Mouse (Mus musculus): Measurements from ENCODE around the gene Arhgap44. TPM values are rescaled to one million over a fixed set of nuclear protein-coding genes. Genes with fewer than 3 reads are reported as not detected.

Gene Arhgap44
- polyA plus RNA-seq, 1 experiment from 2014 or later, result 5.3 TPM

DNA sequence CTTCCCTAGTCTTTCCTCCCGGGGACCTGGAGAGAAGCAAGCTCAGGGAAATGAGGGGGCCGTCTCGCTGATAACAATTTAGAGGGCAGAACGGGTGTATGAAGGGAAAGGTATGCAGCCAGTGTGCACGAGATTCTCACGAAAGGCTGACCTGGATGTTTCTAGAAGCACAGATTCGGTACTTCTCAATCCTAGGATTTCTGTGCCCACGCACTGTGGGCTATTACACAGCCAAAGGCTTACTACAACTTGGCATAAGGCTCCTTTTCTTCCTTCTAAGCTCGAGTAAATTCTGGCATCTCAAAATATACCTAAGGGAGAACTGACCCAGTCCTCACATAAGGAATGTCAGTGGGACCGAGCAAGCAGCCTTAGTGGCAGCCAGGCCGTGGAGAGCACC lies 61.6 kb downstream of the Arhgap44 start:
- H3K4me2 ChIP-seq, result no peak overlapping the region
- H3K9me3 ChIP-seq (replicated peaks), result no peaks in the 10 kb centered on the region
- no peaks in the 10 kb centered on the region for H3K36me3 ChIP-seq (ENCODE audit: poor library complexity, severe bottlenecking)
- no peaks in the 10 kb centered on the region for H3K27me3 ChIP-seq
- H3K27ac ChIP-seq, result no peak overlapping the region
- no peaks in the 10 kb centered on the region for H3K4me1 ChIP-seq
- WGBS, result 82% methylated on average over 11 of the region's 11 CpGs
- H3K4me3 ChIP-seq, result no peak overlapping the region
- H3K9ac ChIP-seq, result no peak overlapping the region
- ATAC-seq, result no peak

DNA sequence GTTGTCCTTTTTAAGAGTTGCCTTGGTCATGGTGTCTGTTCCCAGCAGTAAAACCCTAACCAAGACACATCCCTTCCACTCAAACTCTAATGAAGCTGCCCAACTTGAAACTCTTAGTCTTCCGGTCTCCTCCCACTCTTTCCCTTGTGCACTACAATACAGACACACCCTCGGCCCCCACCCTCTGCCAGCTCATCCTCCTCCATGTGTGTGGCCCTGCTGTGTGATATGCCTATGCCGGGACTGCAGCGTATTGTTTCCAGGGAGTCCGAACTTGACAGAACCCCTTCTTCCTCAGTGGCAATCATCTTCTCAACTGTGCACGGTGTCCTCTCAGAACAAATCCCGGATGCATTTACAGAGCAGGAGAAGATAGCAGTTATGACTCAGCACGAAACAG lies 62.7 kb downstream of the Arhgap44 start:
- H3K27ac ChIP-seq, result no peak overlapping the region
- H3K4me2 ChIP-seq, result no peak overlapping the region
- H3K4me1 ChIP-seq, result no peaks in the 10 kb centered on the region
- no peak overlapping the region for H3K9ac ChIP-seq
- no peaks in the 10 kb centered on the region for H3K9me3 ChIP-seq (replicated peaks)
- ATAC-seq, result no peak
- no peak overlapping the region for H3K4me3 ChIP-seq
- H3K27me3 ChIP-seq, result no peaks in the 10 kb centered on the region
- WGBS, result 92% methylated on average over 8 of the region's 8 CpGs
- H3K36me3 ChIP-seq (ENCODE audit: poor library complexity, severe bottlenecking), result no peaks in the 10 kb centered on the region

GRCm38 (mm10) chr11:65097526-65098070 lies 65.2 kb downstream of the Arhgap44 start:
- 83% methylated on average over 4 of the region's 4 CpGs for WGBS
- no peaks in the 10 kb centered on the region for H3K27me3 ChIP-seq

DNA sequence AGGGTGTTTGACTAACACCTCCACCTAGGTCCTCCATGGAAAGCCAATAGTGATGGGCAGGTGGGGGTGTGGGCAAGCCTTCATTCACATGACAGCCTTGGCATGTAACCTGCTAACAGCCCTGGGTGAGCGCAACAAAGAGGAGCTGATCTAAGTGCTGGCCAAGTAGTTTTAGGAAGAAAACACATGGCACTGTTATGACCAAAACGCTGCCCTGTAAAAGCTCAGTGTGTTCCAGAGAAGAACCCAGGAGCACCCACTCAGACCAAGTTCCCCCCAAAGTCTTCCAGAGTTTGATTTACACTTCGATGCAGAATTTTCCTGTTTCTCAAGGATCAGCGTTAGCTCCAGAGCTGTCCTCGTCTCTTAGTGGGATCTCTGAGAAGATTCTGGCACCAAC lies 65.9 kb downstream of the Arhgap44 start:
- ATAC-seq, result no peak
- Histone ChIP-seq H3K9ac (no peak overlapping the region), H3K4me2 (no peak overlapping the region), H3K9me3 (replicated peaks) (no peaks in the 10 kb centered on the region), H3K27me3 (no peaks in the 10 kb centered on the region), H3K4me3 (no peak overlapping the region), H3K4me1 (no peaks in the 10 kb centered on the region), H3K27ac (no peak overlapping the region), H3K36me3 (ENCODE audit: poor library complexity, severe bottlenecking) (no peaks in the 10 kb centered on the region)
- 96% methylated on average over 5 of the region's 5 CpGs for WGBS

More at GRCm38 (mm10) chr11:65097526-65098070, 65.2 kb downstream of the Arhgap44 start:
- no peak overlapping the region for H3K4me3 ChIP-seq
- no peaks in the 10 kb centered on the region for H3K9me3 ChIP-seq (replicated peaks)
- no peak for ATAC-seq
- no peaks in the 10 kb centered on the region for H3K4me1 ChIP-seq
- H3K4me2 ChIP-seq, result no peak overlapping the region
- H3K36me3 ChIP-seq (ENCODE audit: poor library complexity, severe bottlenecking), result no peaks in the 10 kb centered on the region
- H3K27ac ChIP-seq, result no peak overlapping the region
- no peak overlapping the region for H3K9ac ChIP-seq

DNA sequence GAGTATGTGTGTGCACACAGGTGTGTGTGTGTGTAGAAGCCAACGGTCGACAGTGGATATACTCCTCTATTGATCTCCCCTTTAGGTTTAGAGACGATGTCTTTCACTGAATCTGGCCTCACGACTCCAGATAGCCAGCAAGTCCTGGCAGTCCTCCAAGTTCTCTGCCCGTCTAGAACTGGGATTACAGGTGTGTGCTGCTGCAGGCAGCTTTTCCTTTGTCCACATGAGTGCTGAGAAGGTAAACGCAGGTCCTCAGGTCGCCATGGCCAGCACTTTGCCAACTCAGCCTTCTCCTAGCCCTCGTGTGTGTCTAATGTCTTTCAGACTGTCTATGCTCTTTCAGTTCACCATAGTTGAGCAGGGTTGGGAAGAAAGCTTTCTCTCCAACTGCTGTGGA lies 69.9 kb downstream of the Arhgap44 start:
- Histone ChIP-seq H3K9ac (no peak overlapping the region), H3K4me2 (no peak overlapping the region), H3K4me1 (no peaks in the 10 kb centered on the region), H3K27ac (no peak overlapping the region), H3K4me3 (no peak overlapping the region), H3K9me3 (replicated peaks) (no peaks in the 10 kb centered on the region), H3K27me3 (no peaks in the 10 kb centered on the region), H3K36me3 (ENCODE audit: poor library complexity, severe bottlenecking) (no peaks in the 10 kb centered on the region)
- 77% methylated on average over 8 of the region's 8 CpGs for WGBS
- no peak for ATAC-seq

DNA sequence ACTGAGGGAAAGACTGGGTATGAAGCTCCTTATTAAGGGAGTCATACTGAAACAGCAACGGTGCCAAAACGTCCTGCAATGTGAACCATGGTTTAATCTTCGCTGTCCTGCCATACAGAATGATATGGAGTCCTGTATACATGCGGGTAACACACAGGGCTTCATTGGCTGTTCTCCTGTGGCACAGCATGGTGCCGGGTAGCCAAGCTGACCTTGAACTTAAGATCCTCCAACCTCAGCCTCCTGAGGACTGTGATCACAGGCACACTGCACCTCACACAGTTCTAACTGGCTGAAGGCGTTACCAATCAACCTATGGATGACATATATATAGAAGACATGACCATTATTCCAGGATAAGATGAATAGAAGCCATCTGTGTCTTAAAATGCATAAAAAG lies 72.4 kb downstream of the Arhgap44 start:
- Histone ChIP-seq H3K4me2 (no peak overlapping the region), H3K27me3 (no peaks in the 10 kb centered on the region), H3K4me3 (no peak overlapping the region), H3K4me1 (no peaks in the 10 kb centered on the region), H3K36me3 (ENCODE audit: poor library complexity, severe bottlenecking) (no peaks in the 10 kb centered on the region), H3K27ac (no peak overlapping the region), H3K9ac (no peak overlapping the region), H3K9me3 (replicated peaks) (no peaks in the 10 kb centered on the region)
- no peak for ATAC-seq
- 89% methylated on average over 6 of the region's 6 CpGs for WGBS

GRCm38 (mm10) chr11:65089982-65090381 lies 72.8 kb downstream of the Arhgap44 start:
- H3K9ac ChIP-seq, result no peak overlapping the region
- no peak overlapping the region for H3K4me3 ChIP-seq
- H3K9me3 ChIP-seq (replicated peaks), result no peaks in the 10 kb centered on the region
- H3K4me1 ChIP-seq, result no peaks in the 10 kb centered on the region
- H3K27ac ChIP-seq, result no peak overlapping the region
- H3K4me2 ChIP-seq, result no peak overlapping the region
- no peaks in the 10 kb centered on the region for H3K36me3 ChIP-seq (ENCODE audit: poor library complexity, severe bottlenecking)
- no peak for ATAC-seq
- WGBS, result 89% methylated on average over 3 of the region's 3 CpGs
- no peaks in the 10 kb centered on the region for H3K27me3 ChIP-seq

- Histone ChIP-seq H3K36me3 (ENCODE audit: poor library complexity, severe bottlenecking) (no peaks in the 10 kb centered on the region), H3K27me3 (no peaks in the 10 kb centered on the region), H3K9ac (no peak overlapping the region), H3K9me3 (replicated peaks) (no peaks in the 10 kb centered on the region), H3K4me3 (no peak overlapping the region), H3K27ac (no peak overlapping the region), H3K4me1 (no peaks in the 10 kb centered on the region), H3K4me2 (no peak overlapping the region)
- no peak for ATAC-seq
- 91% methylated on average over 6 of the region's 6 CpGs for WGBS
Observed at GRCm38 (mm10) chr11:65089282-65089681, 73.5 kb downstream of the Arhgap44 start.

DNA sequence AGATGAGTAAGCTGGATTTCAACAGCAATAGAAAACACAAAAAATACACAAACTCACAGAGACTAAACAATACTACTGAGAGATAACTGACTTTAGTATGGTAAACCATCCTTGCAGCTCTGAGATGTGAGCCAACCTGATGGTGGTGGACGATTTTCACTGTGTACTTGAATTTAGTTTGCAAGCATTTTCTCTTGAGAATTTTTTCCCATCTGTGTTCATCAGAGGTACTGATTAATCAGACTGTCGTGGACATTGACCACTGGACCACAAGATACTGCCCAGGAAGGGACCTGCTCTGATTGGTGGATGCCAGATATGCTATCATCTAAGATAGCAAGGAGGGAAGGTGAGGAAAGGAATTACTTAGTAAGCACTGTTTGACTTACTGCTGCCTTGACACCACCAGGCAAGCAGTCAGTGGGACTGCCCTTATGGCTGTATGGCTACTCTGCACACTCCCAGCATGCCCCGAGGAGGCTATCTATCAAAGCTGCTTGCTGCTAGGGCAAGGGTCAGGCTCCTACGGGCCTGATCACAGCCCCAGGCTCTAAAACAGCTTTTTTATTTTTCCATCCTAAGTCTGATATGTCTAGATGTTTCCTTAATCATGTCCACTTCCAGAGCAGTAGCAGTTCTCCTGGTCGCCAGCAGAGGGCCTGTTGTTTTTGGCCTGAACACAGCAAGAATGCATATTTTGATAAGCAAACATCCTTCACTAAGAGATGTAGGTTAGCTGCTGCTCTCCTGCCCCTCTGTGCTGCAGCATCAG lies 74.1 kb downstream of the Arhgap44 start:
- H3K4me1 ChIP-seq, result no peaks in the 10 kb centered on the region
- ATAC-seq, result no peak
- H3K27me3 ChIP-seq, result no peaks in the 10 kb centered on the region
- H3K4me3 ChIP-seq, result no peak overlapping the region
- H3K36me3 ChIP-seq (ENCODE audit: poor library complexity, severe bottlenecking), result no peaks in the 10 kb centered on the region
- no peaks in the 10 kb centered on the region for H3K9me3 ChIP-seq (replicated peaks)
- H3K27ac ChIP-seq, result no peak overlapping the region
- H3K4me2 ChIP-seq, result no peak overlapping the region
- H3K9ac ChIP-seq, result no peak overlapping the region
- 59% methylated on average over 5 of the region's 5 CpGs for WGBS

DNA sequence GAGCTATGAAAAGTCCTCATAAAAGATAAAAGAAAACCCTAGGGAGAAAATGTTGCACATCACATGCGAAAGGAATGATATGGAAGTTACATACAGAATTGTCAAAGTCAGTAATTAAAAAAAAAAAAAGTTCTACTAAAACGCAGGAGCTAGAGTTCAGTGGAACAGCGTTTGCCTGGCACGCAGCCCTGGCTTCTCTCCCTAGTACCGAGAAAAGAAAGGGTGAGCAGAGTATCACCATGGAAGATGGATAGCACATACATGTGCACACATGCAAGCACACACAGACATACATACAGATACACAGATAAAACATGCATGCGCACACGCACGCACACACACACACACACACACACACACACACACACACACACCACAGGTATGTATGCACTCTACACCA lies 82.0 kb downstream of the Arhgap44 start:
- ATAC-seq, result no peak
- H3K27ac ChIP-seq, result no peak overlapping the region
- no peaks in the 10 kb centered on the region for H3K36me3 ChIP-seq (ENCODE audit: poor library complexity, severe bottlenecking)
- no peaks in the 10 kb centered on the region for H3K27me3 ChIP-seq
- no peak overlapping the region for H3K4me2 ChIP-seq
- no peaks in the 10 kb centered on the region for H3K4me1 ChIP-seq
- WGBS, result 91% methylated on average over 8 of the region's 8 CpGs
- H3K9me3 ChIP-seq (replicated peaks), result no peaks in the 10 kb centered on the region
- H3K9ac ChIP-seq, result no peak overlapping the region
- no peak overlapping the region for H3K4me3 ChIP-seq

DNA sequence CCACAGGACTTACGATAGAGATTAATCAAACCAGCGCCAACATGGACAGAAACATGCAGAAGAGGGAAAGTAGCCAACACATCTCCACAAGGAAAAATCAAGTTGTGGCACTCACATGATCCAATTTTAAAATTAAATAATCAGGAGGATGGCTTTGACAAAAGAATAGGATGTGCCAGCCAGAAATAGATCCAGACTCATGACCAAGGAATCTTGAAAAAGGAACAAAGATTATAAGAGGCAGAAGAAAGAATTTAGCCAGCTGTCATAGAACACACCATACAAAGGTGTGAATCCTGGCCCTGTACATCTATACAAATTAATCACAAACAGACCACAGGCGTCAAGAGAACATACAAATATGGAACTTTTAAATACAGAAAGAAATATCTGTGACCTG lies 82.5 kb downstream of the Arhgap44 start:
- Histone ChIP-seq H3K4me2 (no peak overlapping the region), H3K9ac (no peak overlapping the region), H3K36me3 (ENCODE audit: poor library complexity, severe bottlenecking) (no peaks in the 10 kb centered on the region), H3K4me1 (no peaks in the 10 kb centered on the region), H3K4me3 (no peak overlapping the region), H3K9me3 (replicated peaks) (no peaks in the 10 kb centered on the region), H3K27me3 (no peaks in the 10 kb centered on the region), H3K27ac (no peak overlapping the region)
- no peak for ATAC-seq
- WGBS, result 91% methylated on average over 3 of the region's 3 CpGs

- Histone ChIP-seq H3K9me3 (replicated peaks) (peaks cover 5% of the 10 kb centered on the region; the same call in 1 of the 2 replicates), H3K9ac (no peak overlapping the region), H3K27ac (no peak overlapping the region), H3K4me1 (no peaks in the 10 kb centered on the region), H3K36me3 (ENCODE audit: poor library complexity, severe bottlenecking) (no peaks in the 10 kb centered on the region), H3K4me3 (no peak overlapping the region), H3K4me2 (no peak overlapping the region), H3K27me3 (no peaks in the 10 kb centered on the region)
- ATAC-seq, result no peak
- 87% methylated on average over 5 of the region's 5 CpGs for WGBS
Observed at GRCm38 (mm10) chr11:65069609-65070008, 93.2 kb downstream of the Arhgap44 start.

DNA sequence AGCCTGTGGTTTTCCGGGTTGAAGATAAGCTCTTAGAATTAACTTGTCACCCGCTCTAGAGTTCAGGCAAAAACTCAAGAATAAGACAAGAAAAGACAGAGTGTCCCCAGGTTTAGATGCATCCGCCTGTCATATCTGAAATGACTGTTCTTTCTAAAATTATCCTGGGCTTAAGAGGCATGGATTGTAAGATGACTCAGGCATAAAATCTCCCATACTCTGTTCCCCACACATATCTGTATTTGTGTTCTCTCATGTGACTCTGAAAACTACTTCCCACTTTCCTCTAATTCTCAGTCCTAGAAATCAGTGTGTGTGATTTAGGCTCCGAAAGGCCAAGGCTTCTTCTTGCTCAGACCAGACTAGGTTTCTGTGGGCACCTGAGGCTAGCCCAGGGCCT lies 93.7 kb downstream of the Arhgap44 start:
- ATAC-seq, result no peak
- no peak overlapping the region for H3K4me3 ChIP-seq
- WGBS, result 72% methylated on average over 4 of the region's 4 CpGs

More for the DNA sequence above, 93.7 kb downstream of the Arhgap44 start:
- Histone ChIP-seq H3K4me1 (no peaks in the 10 kb centered on the region), H3K9me3 (replicated peaks) (peaks cover 5% of the 10 kb centered on the region; the same call in 1 of the 2 replicates), H3K9ac (no peak overlapping the region), H3K4me2 (no peak overlapping the region), H3K36me3 (ENCODE audit: poor library complexity, severe bottlenecking) (no peaks in the 10 kb centered on the region), H3K27me3 (no peaks in the 10 kb centered on the region), H3K27ac (no peak overlapping the region)

Measured in forebrain, embryonic 13.5 days (tissue).